Mouse (Mus musculus) kidney, postnatal 36 days (tissue): ENCODE measurements around the gene Scgb1b27.
"Not testable (repeated sequence)": the region's sequence is repeated elsewhere in the genome, so short reads cannot be mapped to it uniquely, and the experiment has no call there.

Source experiments
- DNase-seq, 2 experiments: peaks; one replicate each; pipeline ENCODE4 v3.0.0; 2021 to 2022; ENCODE audit warnings: mixed read lengths in 2 of 2

The Scgb1b27 gene

GRCm38 (mm10) chr7:34021183-34021582 lies at the start of gene Scgb1b27:
Gene Scgb1b27 (plus strand): TSS chr7:34021483.
- DNase-seq: not testable (repeated sequence)

- peak; percentile 26 to 73 for DNase-seq
These were observed 39.0 kb upstream of the Scgb1b27 start for GRCm38 (mm10) chr7:33982281-33982680.

- DNase-seq: no peak
These were observed 7.4 kb upstream of the Scgb1b27 start, which contains the start of gene Scgb2b27 for GRCm38 (mm10) chr7:34013842-34014241. Gene Scgb2b27 (minus strand): TSS chr7:34013942.

GRCm38 (mm10) chr7:34025641-34026040 lies 4.4 kb downstream of the Scgb1b27 start:
- DNase-seq: no peak

- not testable (repeated sequence) for DNase-seq
These were observed 5.9 kb downstream of the Scgb1b27 start for GRCm38 (mm10) chr7:34027202-34027601.

- DNase-seq: no peak
These were observed 8.7 kb downstream of the Scgb1b27 start for GRCm38 (mm10) chr7:34030026-34030425.

GRCm38 (mm10) chr7:34034579-34034978 lies 13.3 kb downstream of the Scgb1b27 start:
- DNase-seq: not testable (repeated sequence)

GRCm38 (mm10) chr7:34036076-34036815 lies 15.0 kb downstream of the Scgb1b27 start:
- DNase-seq: peak in 1 of 2 experiments; percentile 3

- not testable (repeated sequence) for DNase-seq
These were observed 46.8 kb downstream of the Scgb1b27 start for GRCm38 (mm10) chr7:34068132-34068531.
